Mouse (Mus musculus) stomach, postnatal 0 days (tissue): ENCODE results near the gene Nfasc.

Source experiments
- CTCF ChIP-seq: IDR thresholded peaks from 2 replicates; pipeline ENCODE4 v1.5.1; 2016; ENCODE audit warnings: antibody characterized with exemption, low read depth, mild to moderate bottlenecking, moderate library complexity
- EP300 ChIP-seq: optimal IDR thresholded peaks from 2 replicates; pipeline ENCODE3; 2016; ENCODE audit warnings: antibody characterized with exemption

GRCm38 (mm10) chr1:132586679-132587201, 154.9 kb downstream of the Nfasc start:
- TF ChIP-seq CTCF (no peak), EP300 (no peak)
